Mouse (Mus musculus): ENCODE results near the gene Gm10065. TPM values are rescaled to one million over a fixed set of nuclear protein-coding genes. Genes with fewer than 3 reads are reported as not detected.
"Not testable (repeated sequence)": the region's sequence is repeated elsewhere in the genome, so short reads cannot be mapped to it uniquely, and the experiment has no call there.

Gene Gm10065
- polyA plus RNA-seq, 1 experiment from 2014 or later: not detected

DNA sequence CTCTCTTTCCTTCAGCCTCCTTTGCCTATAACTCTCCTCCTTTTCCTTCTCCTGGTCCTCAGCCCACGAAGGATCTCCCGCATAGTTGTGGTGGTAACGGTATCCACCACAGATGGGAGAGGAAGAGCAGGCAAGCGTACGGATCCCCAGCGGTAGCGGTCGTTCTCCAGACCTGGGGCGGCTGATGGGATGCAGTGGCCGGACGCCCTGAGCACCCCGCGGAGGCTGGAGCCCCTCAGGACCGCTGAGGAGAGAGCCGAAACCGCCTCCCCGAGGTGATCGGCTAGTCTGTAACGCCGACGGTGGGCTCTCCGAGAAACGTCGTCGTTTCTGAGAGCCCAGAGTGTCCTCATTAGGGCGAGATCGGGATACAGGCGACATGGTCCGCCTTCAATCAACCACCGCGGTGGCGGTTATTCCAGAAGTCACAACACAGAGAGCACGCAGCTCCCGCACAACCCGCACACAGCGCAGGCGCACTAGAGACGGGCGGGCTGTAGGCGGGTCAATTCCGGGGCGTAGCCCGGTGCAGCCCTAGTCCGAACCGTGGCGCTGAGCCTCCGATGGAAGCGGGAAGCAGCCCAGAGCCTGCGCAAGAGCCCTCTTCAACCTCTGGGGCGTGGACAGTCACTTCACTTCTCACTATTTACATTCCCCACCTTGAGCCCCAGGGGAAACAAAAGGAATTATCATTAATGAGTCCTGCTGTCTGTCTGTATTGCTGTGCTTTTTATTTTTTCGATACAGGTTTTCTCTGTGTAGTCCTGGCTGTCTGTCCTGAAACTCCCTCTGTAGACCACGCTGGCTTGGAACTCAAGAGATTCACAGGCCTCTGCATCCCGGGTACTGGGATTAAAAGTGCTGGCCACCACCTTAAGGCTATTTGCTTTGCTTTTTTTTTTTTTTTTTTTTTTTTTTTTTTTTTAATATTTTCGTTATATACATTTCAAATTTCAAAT is 10.9 kb downstream of the Gm10065 start, which contains the start of gene Nkapl:
Nkapl (minus strand) TSS at position 449 of the 959 bp plus-strand sequence.
- Histone ChIP-seq H3K4me2 (peak within 1 kb of the TSS; percentile 67), H3K4me3 (ENCODE audit: low read depth, low read length) (peak within 1 kb of the TSS; percentile 42), H3K9ac (ENCODE audit: low read length) (peak within 1 kb of the TSS; percentile 70), H3K9me3 (ENCODE audit: control insufficient read depth, low read length) (no peaks in the 10 kb centered on the region), H3K4me1 (ENCODE audit: control insufficient read depth, insufficient read depth, low read length) (0 out of 2 replicates have a peak, but pooled peaks cover 2% of the 10 kb centered on the region), H3K27me3 (ENCODE audit: control insufficient read depth, insufficient read depth, low read length) (no peaks in the 10 kb centered on the region; the same call in 1 of the 2 replicates), H3K36me3 (ENCODE audit: control insufficient read depth, insufficient read depth, low read length) (no peaks in the 10 kb centered on the region), H3K27ac (ENCODE audit: low read depth, low read length) (0 out of 2 replicates have a peak within 1 kb of the TSS, but pooled peaks have one; percentile 1)
- ATAC-seq (ENCODE audit: low FRiP score) (peak; percentile 99), DNase-seq (ENCODE audit: low spot score, missing footprints) (peak; percentile 97)
- under 1% methylated on average over 54 of the region's 54 CpGs for WGBS

DNA sequence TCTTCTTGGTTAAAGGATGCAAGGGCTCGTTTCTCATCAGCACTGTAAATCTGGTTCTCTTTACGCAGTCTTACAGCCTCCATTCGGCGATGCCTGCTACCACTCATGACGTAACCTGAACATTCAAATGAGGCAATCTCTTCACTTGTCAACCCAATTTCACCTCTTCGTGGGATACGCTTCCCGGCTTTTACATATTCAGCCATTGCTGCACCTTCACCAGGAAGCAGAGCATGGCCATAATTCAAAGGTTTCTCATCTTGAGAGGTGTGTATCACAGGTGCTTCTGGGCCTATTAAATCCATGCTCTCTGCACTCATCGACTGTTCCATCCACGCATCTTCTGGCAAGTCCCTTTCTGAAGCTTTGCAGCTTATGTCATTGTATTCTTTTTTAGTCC is 11.9 kb downstream of the Gm10065 start:
- Histone ChIP-seq H3K36me3 (ENCODE audit: control insufficient read depth, insufficient read depth, low read length) (no peaks in the 10 kb centered on the region), H3K4me1 (ENCODE audit: control insufficient read depth, insufficient read depth, low read length) (0 out of 2 replicates have a peak, but pooled peaks cover 2% of the 10 kb centered on the region), H3K27me3 (ENCODE audit: control insufficient read depth, insufficient read depth, low read length) (no peaks in the 10 kb centered on the region; the same call in 1 of the 2 replicates), H3K4me3 (ENCODE audit: low read depth, low read length) (no peak overlapping the region), H3K9ac (ENCODE audit: low read length) (no peak overlapping the region), H3K27ac (ENCODE audit: low read depth, low read length) (no peak overlapping the region), H3K9me3 (ENCODE audit: control insufficient read depth, low read length) (peaks cover 2% of the 10 kb centered on the region; the same call in 1 of the 2 replicates), H3K4me2 (no peak overlapping the region)
- ATAC-seq (ENCODE audit: low FRiP score) (no peak), DNase-seq (ENCODE audit: low spot score, missing footprints) (no peak)
- WGBS: 82% methylated on average over 10 of the region's 10 CpGs

DNA sequence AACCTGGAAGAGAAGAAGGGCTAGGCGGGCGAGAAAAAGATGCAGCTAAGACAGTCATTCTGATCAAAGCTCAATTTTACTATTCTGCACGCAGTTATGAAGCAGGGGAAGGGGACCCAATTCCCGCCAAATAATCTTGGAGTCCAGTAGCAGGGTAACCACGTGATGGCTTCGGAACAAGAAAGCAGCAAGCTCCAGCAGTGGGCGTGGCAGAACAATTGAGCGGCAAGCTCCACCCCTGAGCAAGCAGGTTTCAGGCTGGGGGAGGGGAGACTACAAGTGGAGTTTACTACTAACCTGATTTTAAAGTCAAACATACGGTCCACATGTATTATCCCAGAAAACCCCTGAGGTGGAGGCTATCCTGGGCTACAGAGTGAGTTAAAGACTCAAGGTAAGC is 16.7 kb downstream of the Gm10065 start:
- WGBS: 54% methylated on average over 9 of the region's 9 CpGs
- not testable (repeated sequence) for H3K4me2 ChIP-seq; H3K9ac ChIP-seq (ENCODE audit: low read length); H3K27ac ChIP-seq (ENCODE audit: low read depth, low read length); H3K9me3 ChIP-seq (ENCODE audit: control insufficient read depth, low read length); H3K4me1 ChIP-seq (ENCODE audit: control insufficient read depth, insufficient read depth, low read length); H3K27me3 ChIP-seq (ENCODE audit: control insufficient read depth, insufficient read depth, low read length); H3K4me3 ChIP-seq (ENCODE audit: low read depth, low read length); H3K36me3 ChIP-seq (ENCODE audit: control insufficient read depth, insufficient read depth, low read length); ATAC-seq (ENCODE audit: low FRiP score); DNase-seq (ENCODE audit: low spot score, missing footprints)

DNA sequence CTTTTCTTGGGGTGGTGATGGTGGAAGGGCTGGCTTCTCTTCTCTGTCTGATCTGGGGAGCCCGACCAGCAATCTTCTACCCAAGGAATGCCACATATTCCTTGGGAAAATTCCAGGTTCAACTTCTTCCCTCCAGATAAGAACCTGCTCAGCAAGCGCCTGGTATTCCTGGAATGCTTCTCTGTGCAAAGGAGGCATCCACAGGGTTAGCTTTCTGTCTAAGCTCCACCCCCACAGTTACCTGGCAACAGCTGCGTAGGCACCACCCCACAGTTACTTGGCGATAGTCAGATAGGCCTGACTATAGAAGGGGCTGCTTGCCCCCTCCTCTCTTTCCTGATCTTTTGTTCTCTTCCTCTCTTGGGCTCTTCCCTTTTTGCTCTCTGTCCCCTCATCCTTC is 22.9 kb downstream of the Gm10065 start:
- 11% methylated on average over 4 of the region's 4 CpGs for WGBS
- ATAC-seq (ENCODE audit: low FRiP score) (no peak), DNase-seq (ENCODE audit: low spot score, missing footprints) (peak; percentile 44)
- H3K36me3 ChIP-seq (ENCODE audit: control insufficient read depth, insufficient read depth, low read length): no peaks in the 10 kb centered on the region
- peaks cover 6% of the 10 kb centered on the region for H3K4me1 ChIP-seq (ENCODE audit: control insufficient read depth, insufficient read depth, low read length)
- H3K4me2 ChIP-seq: no peak overlapping the region
- H3K4me3 ChIP-seq (ENCODE audit: low read depth, low read length): no peak overlapping the region
- no peak overlapping the region for H3K27ac ChIP-seq (ENCODE audit: low read depth, low read length)
- H3K27me3 ChIP-seq (ENCODE audit: control insufficient read depth, insufficient read depth, low read length): no peaks in the 10 kb centered on the region; the same call in 1 of the 2 replicates
- no peaks in the 10 kb centered on the region for H3K9me3 ChIP-seq (ENCODE audit: control insufficient read depth, low read length)
- no peak overlapping the region for H3K9ac ChIP-seq (ENCODE audit: low read length)

DNA sequence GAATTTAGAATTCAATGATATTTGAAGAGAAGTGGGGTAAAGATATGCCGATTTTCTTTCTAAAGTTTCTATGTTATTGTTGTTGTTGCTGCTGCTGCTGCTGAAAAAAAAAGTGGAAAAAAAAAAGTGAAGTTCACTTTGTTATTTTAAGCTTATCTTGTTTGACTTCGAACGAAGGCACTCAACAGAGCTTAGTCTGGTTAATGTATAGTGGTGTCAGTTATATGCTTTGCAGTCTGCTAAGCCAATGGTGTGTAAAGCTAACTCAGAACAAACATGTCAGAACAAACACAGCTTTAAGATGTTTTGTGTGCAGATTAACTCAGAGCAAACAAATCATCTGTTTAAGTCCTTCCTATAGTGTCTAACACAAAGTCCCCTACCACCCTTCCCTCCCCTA is 25.1 kb downstream of the Gm10065 start:
- DNase-seq (ENCODE audit: low spot score, missing footprints) (no peak), ATAC-seq (ENCODE audit: low FRiP score) (no peak)
- Histone ChIP-seq H3K9me3 (ENCODE audit: control insufficient read depth, low read length) (no peaks in the 10 kb centered on the region), H3K27ac (ENCODE audit: low read depth, low read length) (no peak overlapping the region), H3K9ac (ENCODE audit: low read length) (no peak overlapping the region), H3K4me2 (no peak overlapping the region; the same call in 1 of the 2 replicates), H3K4me1 (ENCODE audit: control insufficient read depth, insufficient read depth, low read length) (peaks cover 6% of the 10 kb centered on the region), H3K4me3 (ENCODE audit: low read depth, low read length) (no peak overlapping the region), H3K36me3 (ENCODE audit: control insufficient read depth, insufficient read depth, low read length) (no peaks in the 10 kb centered on the region), H3K27me3 (ENCODE audit: control insufficient read depth, insufficient read depth, low read length) (no peaks in the 10 kb centered on the region; the same call in 1 of the 2 replicates)
- WGBS: 80% methylated on average over 3 of the region's 3 CpGs

DNA sequence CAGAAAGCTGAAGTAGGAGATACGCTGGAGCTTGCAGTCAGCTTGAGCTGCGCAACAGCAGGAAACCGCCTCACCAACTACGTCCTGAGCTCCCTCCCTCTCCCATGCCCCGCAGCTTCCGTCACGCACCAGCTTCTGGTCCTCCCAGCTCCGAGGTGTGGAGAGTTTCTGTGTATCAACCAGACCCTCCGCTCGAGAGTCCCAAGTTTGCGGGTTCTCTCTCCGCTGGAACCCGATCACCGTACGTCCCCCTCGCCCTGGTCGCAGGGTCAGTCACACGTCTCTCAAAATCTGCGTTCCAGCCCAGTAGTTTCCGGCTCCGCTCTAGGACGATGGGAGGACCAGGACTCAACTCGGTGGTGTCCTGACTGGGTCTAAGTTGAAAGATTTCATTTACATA is 25.8 kb downstream of the Gm10065 start, which contains the start of gene Zscan26:
Zscan26 (minus strand) TSS at position 282 of the 400 bp plus-strand sequence.
- H3K9ac ChIP-seq (ENCODE audit: low read length): peak within 1 kb of the TSS; percentile 87
- no peaks in the 10 kb centered on the region; the same call in 1 of the 2 replicates for H3K27me3 ChIP-seq (ENCODE audit: control insufficient read depth, insufficient read depth, low read length)
- H3K4me2 ChIP-seq: peak within 1 kb of the TSS; percentile 78
- H3K4me3 ChIP-seq (ENCODE audit: low read depth, low read length): peak within 1 kb of the TSS; percentile 75
- under 1% methylated on average over 23 of the region's 23 CpGs for WGBS
- H3K9me3 ChIP-seq (ENCODE audit: control insufficient read depth, low read length): no peaks in the 10 kb centered on the region
- H3K36me3 ChIP-seq (ENCODE audit: control insufficient read depth, insufficient read depth, low read length): no peaks in the 10 kb centered on the region
- H3K27ac ChIP-seq (ENCODE audit: low read depth, low read length): no peak within 1 kb of the TSS; the same call in 1 of the 2 replicates
- ATAC-seq (ENCODE audit: low FRiP score) (peak; percentile 94), DNase-seq (ENCODE audit: low spot score, missing footprints) (peak; percentile 98)
- peaks cover 6% of the 10 kb centered on the region for H3K4me1 ChIP-seq (ENCODE audit: control insufficient read depth, insufficient read depth, low read length)

DNA sequence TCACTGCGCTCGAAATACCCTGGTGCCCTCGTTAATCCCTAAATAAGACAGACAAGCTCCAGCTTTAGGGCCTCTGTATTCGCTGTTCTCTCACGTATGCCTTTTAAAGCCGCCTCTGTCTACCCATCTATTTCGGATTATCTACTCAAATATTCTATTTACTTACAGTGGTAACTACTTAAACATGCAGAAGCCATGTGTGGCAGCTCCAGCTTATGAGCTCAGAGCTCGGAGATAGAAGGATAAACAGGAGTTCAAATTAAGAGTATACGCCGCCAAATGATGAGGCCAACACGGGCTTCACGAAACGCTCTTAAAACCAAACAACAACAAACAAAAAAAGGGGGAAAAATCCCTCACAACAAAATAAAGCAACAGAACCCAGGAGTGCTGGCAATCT is 26.2 kb downstream of the Gm10065 start:
- no peak overlapping the region for H3K27ac ChIP-seq (ENCODE audit: low read depth, low read length)
- H3K9ac ChIP-seq (ENCODE audit: low read length): peak overlapping the region; percentile 87
- WGBS: 1% methylated on average over 13 of the region's 13 CpGs
- no peaks in the 10 kb centered on the region; the same call in 1 of the 2 replicates for H3K27me3 ChIP-seq (ENCODE audit: control insufficient read depth, insufficient read depth, low read length)
- ATAC-seq (ENCODE audit: low FRiP score) (peak; percentile 49; the same call in 1 of the 2 replicates), DNase-seq (ENCODE audit: low spot score, missing footprints) (no peak)
- H3K4me1 ChIP-seq (ENCODE audit: control insufficient read depth, insufficient read depth, low read length): peaks cover 6% of the 10 kb centered on the region
- H3K9me3 ChIP-seq (ENCODE audit: control insufficient read depth, low read length): no peaks in the 10 kb centered on the region
- no peaks in the 10 kb centered on the region for H3K36me3 ChIP-seq (ENCODE audit: control insufficient read depth, insufficient read depth, low read length)
- peak overlapping the region; percentile 75 for H3K4me3 ChIP-seq (ENCODE audit: low read depth, low read length)
- peak overlapping the region; percentile 78 for H3K4me2 ChIP-seq

DNA sequence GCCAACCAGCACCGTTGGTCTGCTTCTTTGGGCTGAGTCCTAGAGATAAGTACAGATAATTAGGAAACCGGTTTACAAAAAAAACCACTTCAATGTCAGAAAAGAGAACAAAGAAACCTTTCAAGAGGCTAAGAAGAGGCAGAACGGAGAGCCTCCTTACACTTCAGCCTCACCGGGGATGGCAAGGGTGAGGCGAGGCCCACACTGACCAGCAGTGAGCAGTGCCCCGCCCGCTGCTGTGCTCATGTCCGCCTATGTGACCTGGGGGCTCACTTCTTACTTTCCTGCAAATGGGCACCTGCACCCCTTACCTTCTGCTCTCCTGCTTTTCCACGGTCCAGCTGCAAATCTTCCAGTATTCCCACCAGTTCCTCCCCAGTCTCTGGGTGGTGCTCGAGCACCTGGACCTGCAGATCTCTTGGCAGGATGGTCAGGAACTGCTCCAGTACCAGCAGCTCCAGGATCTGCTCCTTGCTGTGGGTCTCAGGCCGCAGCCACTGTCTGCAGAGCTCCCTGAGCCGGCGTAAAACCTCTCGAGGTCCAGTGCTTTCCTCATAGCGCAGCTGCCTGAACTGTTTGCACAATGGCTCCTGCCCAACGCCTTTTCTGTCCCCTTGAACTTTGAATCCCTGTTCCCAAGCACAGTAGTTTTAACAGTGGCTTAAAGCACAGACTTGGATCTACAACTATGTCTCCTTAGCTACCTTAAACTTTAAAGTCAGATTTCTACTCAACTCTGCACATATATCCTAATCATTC is 31.2 kb downstream of the Gm10065 start:
- Histone ChIP-seq H3K36me3 (ENCODE audit: control insufficient read depth, insufficient read depth, low read length) (peaks cover 5% of the 10 kb centered on the region), H3K27me3 (ENCODE audit: control insufficient read depth, insufficient read depth, low read length) (no peaks in the 10 kb centered on the region), H3K27ac (ENCODE audit: low read depth, low read length) (no peak overlapping the region), H3K4me2 (no peak overlapping the region), H3K9me3 (ENCODE audit: control insufficient read depth, low read length) (no peaks in the 10 kb centered on the region), H3K9ac (ENCODE audit: low read length) (no peak overlapping the region), H3K4me1 (ENCODE audit: control insufficient read depth, insufficient read depth, low read length) (peaks cover 6% of the 10 kb centered on the region), H3K4me3 (ENCODE audit: low read depth, low read length) (no peak overlapping the region)
- 84% methylated on average over 16 of the region's 16 CpGs for WGBS
- ATAC-seq (ENCODE audit: low FRiP score) (no peak), DNase-seq (ENCODE audit: low spot score, missing footprints) (no peak)

Data from midbrain, embryonic 11.5 days (tissue).